Mouse (Mus musculus): ENCODE measurements around the gene Atf6. TPM values are rescaled to one million over a fixed set of nuclear protein-coding genes. Genes with fewer than 3 reads are reported as not detected.

The Atf6 gene
- polyA plus RNA-seq, 1 experiment from 2014 or later = 6.2 TPM

DNA sequence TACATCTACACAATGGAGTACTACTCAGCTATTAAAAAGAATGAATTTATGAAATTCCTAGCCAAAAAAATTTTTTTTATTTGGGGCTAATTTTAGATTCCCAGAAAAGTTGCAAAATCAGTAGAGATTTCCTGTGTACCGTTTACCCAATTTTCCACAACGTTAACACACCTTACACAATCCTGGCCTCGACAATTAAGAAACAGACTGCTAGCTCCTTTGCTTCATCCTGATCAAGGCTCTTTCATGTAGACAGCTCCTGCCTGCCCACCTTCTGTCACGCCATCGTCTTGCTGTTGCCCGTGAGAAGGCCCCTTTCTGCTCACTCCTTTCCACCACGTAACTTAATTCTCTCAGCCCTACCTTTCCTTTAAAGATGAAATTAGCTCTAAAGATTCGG, 177.8 kb downstream of the Atf6 start:
- Histone ChIP-seq H3K4me1 (replicated peaks; ENCODE audit: control insufficient read depth, insufficient read depth) (no peaks in the 10 kb centered on the region), H3K4me3 (ENCODE audit: low read depth, low read length) (no peak overlapping the region), H3K27me3 (ENCODE audit: control insufficient read depth, insufficient read depth, low read length) (no peaks in the 10 kb centered on the region), H3K36me3 (ENCODE audit: control insufficient read depth, insufficient read depth, low read length) (no peaks in the 10 kb centered on the region), H3K9me3 (ENCODE audit: control insufficient read depth, low read length) (no peaks in the 10 kb centered on the region), H3K4me2 (replicated peaks; ENCODE audit: low read depth) (no peak overlapping the region), H3K9ac (ENCODE audit: low read length) (no peak overlapping the region), H3K27ac (replicated peaks) (no peak overlapping the region)
- ATAC-seq (ENCODE audit: low FRiP score, low TSS enrichment) = no peak
- no peak for DNase-seq (ENCODE audit: low spot score)
- WGBS = 95% methylated on average over 8 of the region's 8 CpGs
- TF ChIP-seq EP300 (optimal IDR thresholded peaks at IDR 0.05) (no peak), CTCF (IDR thresholded peaks at IDR 0.05; ENCODE audit: low read depth) (no peak)

DNA sequence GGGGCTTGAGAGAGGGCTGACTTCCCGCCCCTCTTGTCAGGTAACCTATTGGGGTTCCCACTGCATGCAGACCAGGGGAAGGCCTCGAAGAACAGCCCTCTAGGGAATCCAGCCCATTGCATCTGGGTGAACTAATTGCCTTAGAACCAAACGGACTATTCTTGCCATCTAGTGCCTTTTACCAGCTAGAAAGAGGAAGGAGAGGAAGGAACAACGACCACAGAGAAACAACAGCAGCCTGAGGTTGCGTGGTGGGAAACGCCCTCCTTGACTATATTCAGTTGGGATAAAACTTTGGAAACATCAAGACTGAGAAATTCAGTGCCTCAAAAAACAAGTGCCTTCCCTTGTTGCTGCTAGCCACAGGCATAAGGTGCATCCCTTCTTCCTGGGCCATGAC, 183.7 kb downstream of the Atf6 start:
- Histone ChIP-seq H3K4me3 (ENCODE audit: low read depth, low read length) (no peak overlapping the region), H3K4me2 (replicated peaks; ENCODE audit: low read depth) (no peak overlapping the region), H3K27ac (replicated peaks) (no peak overlapping the region), H3K9me3 (ENCODE audit: control insufficient read depth, low read length) (no peaks in the 10 kb centered on the region), H3K36me3 (ENCODE audit: control insufficient read depth, insufficient read depth, low read length) (no peaks in the 10 kb centered on the region), H3K9ac (ENCODE audit: low read length) (no peak overlapping the region), H3K27me3 (ENCODE audit: control insufficient read depth, insufficient read depth, low read length) (no peaks in the 10 kb centered on the region), H3K4me1 (replicated peaks; ENCODE audit: control insufficient read depth, insufficient read depth) (no peaks in the 10 kb centered on the region)
- no peak for TF ChIP-seq EP300 (optimal IDR thresholded peaks at IDR 0.05)
- TF ChIP-seq CTCF (IDR thresholded peaks at IDR 0.05; ENCODE audit: low read depth) = no peak
- ATAC-seq (ENCODE audit: low FRiP score, low TSS enrichment) (no peak), DNase-seq (ENCODE audit: low spot score) (no peak)
- WGBS = 79% methylated on average over 6 of the region's 6 CpGs

DNA sequence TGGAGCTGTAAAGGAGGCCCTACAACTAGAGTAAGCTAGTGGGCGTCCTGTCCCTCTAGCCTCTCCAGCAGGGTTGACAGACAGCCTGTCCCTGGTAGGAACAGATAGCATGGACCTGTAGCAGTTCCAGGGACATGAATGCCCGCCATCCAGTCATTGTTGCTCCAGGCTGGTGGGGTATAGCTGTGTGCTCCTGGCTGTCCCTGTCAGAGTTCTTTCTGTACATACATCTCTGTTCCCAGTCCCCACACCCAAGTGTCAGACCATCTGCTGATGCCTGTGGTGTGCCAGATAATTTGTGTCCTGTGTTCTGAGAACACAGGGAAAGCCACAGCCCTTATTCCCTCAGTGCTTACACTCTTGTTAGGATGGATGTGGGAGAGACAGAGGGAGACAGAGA, 187.9 kb downstream of the Atf6 start:
- H3K4me2 ChIP-seq (replicated peaks; ENCODE audit: low read depth) = no peak overlapping the region
- H3K9me3 ChIP-seq (ENCODE audit: control insufficient read depth, low read length) = no peaks in the 10 kb centered on the region
- no peaks in the 10 kb centered on the region for H3K36me3 ChIP-seq (ENCODE audit: control insufficient read depth, insufficient read depth, low read length)
- H3K27me3 ChIP-seq (ENCODE audit: control insufficient read depth, insufficient read depth, low read length) = no peaks in the 10 kb centered on the region
- no peak overlapping the region for H3K27ac ChIP-seq (replicated peaks)
- TF ChIP-seq CTCF (IDR thresholded peaks at IDR 0.05; ENCODE audit: low read depth) (no peak), EP300 (optimal IDR thresholded peaks at IDR 0.05) (no peak)
- H3K4me3 ChIP-seq (ENCODE audit: low read depth, low read length) = no peak overlapping the region
- H3K4me1 ChIP-seq (replicated peaks; ENCODE audit: control insufficient read depth, insufficient read depth) = no peaks in the 10 kb centered on the region
- H3K9ac ChIP-seq (ENCODE audit: low read length) = no peak overlapping the region
- WGBS = 86% methylated on average over 2 of the region's 2 CpGs
- DNase-seq (ENCODE audit: low spot score) (no peak), ATAC-seq (ENCODE audit: low FRiP score, low TSS enrichment) (no peak)

DNA sequence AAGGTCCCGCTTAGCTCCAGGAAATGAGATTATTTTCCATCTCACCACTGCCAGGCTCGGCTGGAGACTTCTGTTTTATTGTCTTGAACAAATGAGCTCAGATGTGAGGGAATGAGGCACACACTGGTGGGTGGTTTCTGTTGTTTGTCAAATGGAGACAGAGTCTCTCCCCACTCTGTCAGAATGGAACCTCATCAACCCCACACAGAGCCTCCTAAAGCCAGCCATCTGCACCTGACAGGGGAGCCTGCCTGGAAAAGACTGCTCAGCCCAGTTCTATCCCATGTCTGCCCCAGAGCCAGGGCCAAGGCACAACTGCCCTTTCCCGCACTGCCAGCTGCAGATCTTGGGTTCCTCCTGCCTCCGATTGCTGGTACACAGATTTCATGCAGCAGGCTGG, 188.7 kb downstream of the Atf6 start:
- Histone ChIP-seq H3K9ac (ENCODE audit: low read length) (no peak overlapping the region), H3K9me3 (ENCODE audit: control insufficient read depth, low read length) (no peaks in the 10 kb centered on the region), H3K4me2 (replicated peaks; ENCODE audit: low read depth) (no peak overlapping the region), H3K27me3 (ENCODE audit: control insufficient read depth, insufficient read depth, low read length) (no peaks in the 10 kb centered on the region), H3K4me3 (ENCODE audit: low read depth, low read length) (no peak overlapping the region), H3K36me3 (ENCODE audit: control insufficient read depth, insufficient read depth, low read length) (no peaks in the 10 kb centered on the region; the same call in 1 of the 2 replicates), H3K27ac (replicated peaks) (no peak overlapping the region), H3K4me1 (replicated peaks; ENCODE audit: control insufficient read depth, insufficient read depth) (no peaks in the 10 kb centered on the region)
- DNase-seq (ENCODE audit: low spot score) (no peak), ATAC-seq (ENCODE audit: low FRiP score, low TSS enrichment) (no peak)
- TF ChIP-seq EP300 (optimal IDR thresholded peaks at IDR 0.05) (no peak), CTCF (IDR thresholded peaks at IDR 0.05; ENCODE audit: low read depth) (no peak)
- WGBS = 72% methylated on average over 4 of the region's 4 CpGs

DNA sequence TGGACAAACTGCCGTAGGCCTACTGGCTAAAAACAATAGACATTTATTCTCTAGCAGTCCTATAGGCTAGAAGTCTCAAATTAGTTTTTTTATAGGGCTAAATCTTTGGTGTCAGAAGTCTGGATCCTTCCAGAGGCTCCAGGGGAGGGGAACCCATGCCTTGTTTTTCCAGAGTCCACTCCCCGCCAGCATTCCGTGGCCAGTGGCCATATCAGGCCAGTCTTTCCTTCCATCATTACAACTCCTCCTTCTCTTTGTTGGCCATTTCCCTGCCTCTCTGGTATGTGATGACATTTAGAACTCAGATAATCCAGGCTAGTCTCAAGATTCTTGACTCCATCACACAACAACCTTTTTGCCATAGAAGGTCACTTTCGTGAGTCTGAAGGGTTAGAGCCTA, 189.9 kb downstream of the Atf6 start:
- DNase-seq (ENCODE audit: low spot score) (no peak), ATAC-seq (ENCODE audit: low FRiP score, low TSS enrichment) (no peak)
- Histone ChIP-seq H3K4me2 (replicated peaks; ENCODE audit: low read depth) (no peak overlapping the region), H3K27ac (replicated peaks) (no peak overlapping the region), H3K4me3 (ENCODE audit: low read depth, low read length) (no peak overlapping the region), H3K9ac (ENCODE audit: low read length) (no peak overlapping the region), H3K9me3 (ENCODE audit: control insufficient read depth, low read length) (no peaks in the 10 kb centered on the region), H3K27me3 (ENCODE audit: control insufficient read depth, insufficient read depth, low read length) (no peaks in the 10 kb centered on the region), H3K4me1 (replicated peaks; ENCODE audit: control insufficient read depth, insufficient read depth) (no peaks in the 10 kb centered on the region), H3K36me3 (ENCODE audit: control insufficient read depth, insufficient read depth, low read length) (no peaks in the 10 kb centered on the region; the same call in 1 of the 2 replicates)
- TF ChIP-seq CTCF (IDR thresholded peaks at IDR 0.05; ENCODE audit: low read depth) (no peak), EP300 (optimal IDR thresholded peaks at IDR 0.05) (no peak)
- WGBS = 90% methylated on average over 4 of the region's 4 CpGs

DNA sequence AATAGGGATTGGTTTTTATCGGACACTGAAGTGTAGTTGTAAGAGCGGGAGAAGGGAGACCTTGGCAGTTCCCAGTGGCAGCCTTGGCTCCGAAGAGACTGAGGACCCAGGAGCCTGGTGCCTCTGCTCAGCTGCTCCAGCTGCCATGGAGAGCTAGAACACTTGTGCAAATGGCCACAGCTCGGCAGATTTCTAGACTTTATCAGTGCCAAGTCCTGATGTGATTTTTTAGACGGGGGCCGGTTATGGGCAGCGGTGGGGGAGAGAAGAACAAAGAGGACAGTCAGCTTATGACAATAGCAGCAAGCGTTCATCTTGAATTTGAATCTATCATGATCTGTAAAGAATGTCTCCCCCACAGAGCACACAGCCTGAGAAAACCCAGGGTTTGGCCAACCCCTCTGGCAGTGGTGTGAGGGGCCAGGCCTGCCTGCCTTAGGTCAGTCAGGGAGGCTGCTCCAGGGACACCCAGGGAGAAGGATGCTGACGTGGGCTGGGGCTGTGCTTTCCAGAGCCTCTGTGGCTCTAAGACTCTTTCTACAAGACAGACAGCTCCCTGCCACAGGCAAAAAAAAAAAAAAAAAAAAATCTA, 193.3 kb downstream of the Atf6 start:
- Histone ChIP-seq H3K27ac (replicated peaks) (no peak overlapping the region), H3K9me3 (ENCODE audit: control insufficient read depth, low read length) (no peaks in the 10 kb centered on the region), H3K4me3 (ENCODE audit: low read depth, low read length) (no peak overlapping the region), H3K4me2 (replicated peaks; ENCODE audit: low read depth) (no peak overlapping the region), H3K27me3 (ENCODE audit: control insufficient read depth, insufficient read depth, low read length) (no peaks in the 10 kb centered on the region), H3K9ac (ENCODE audit: low read length) (no peak overlapping the region), H3K36me3 (ENCODE audit: control insufficient read depth, insufficient read depth, low read length) (peaks cover 2% of the 10 kb centered on the region), H3K4me1 (replicated peaks; ENCODE audit: control insufficient read depth, insufficient read depth) (no peaks in the 10 kb centered on the region)
- WGBS = 67% methylated on average over 9 of the region's 9 CpGs
- TF ChIP-seq CTCF (IDR thresholded peaks at IDR 0.05; ENCODE audit: low read depth) = no peak
- TF ChIP-seq EP300 (optimal IDR thresholded peaks at IDR 0.05) = no peak
- ATAC-seq (ENCODE audit: low FRiP score, low TSS enrichment) = no peak
- no peak for DNase-seq (ENCODE audit: low spot score)

Measured in stomach, postnatal 0 days (tissue).